Mouse (Mus musculus) thymus, postnatal 10 days (tissue): ENCODE results near the gene Pacrg.

Experiments
- DNase-seq, 2 experiments: peaks; one replicate each; pipeline ENCODE4 v3.0.0; 2021; ENCODE audit warnings: low spot score in 2 of 2

The Pacrg gene

GRCm38 (mm10) chr17:10549825-10550224 is 290.3 kb downstream of the Pacrg start:
- DNase-seq = no peak

- DNase-seq = no peak
Measured at GRCm38 (mm10) chr17:10548969-10549368, 291.1 kb downstream of the Pacrg start.

DNA sequence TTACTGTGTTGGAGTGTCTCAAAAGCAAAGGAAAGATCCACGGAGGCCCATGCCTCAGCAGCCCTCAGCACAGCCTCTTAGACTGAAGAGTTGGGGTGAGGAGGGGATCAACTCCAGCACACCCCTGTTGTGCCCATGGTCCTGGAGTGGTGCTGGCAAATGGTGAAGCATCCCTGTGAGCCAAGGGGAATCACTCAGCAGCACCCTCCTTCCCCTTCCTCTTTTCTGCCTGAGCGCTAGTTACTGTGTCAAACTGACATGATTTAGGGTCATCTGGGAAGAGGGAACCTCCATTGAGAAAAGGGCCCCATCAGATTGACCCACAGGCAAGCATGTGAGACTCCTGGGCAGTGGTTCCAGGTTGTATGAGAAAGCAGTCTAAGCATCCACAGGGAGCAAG is 299.3 kb downstream of the Pacrg start:
- DNase-seq = no peak

DNA sequence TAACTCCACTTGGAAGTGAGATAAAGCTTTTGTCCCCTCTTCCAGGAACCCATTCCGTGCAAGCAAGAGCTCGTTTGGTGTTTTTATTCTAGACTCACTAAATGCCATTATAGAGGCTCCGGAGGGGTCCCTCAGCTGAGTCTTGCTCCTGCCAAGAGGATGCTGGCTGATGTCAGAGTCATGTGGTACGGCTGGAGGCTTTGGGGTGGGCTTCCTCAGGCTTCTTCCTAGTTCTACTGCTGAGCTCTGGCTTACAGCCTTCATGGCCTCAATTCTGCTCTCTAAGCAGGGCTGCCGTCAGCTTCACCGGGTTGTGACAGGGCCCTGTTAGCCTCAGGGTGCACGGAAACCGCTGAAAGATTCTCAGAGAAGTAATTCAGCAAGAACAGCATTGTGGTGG is 305.9 kb downstream of the Pacrg start:
- DNase-seq = no peak

DNA sequence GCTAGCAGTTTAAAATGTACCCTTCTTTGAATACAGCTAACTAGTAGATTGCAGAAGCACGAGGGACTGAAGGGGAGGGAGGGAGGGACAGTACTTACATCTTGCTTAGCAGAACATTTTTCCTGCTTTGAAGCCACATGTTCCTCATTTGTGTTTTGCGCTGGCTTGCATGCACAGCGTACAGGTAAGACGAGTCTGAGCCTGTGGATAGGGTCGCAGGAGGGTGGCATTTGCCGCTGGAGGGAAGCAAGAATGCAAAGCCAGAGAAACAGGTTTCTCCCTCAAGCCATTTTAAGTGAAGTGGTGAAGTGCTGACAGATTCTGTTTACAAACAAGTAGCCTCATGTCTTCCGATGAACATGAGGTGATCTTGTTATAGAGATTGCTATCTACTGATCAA is 306.6 kb downstream of the Pacrg start:
- no peak for DNase-seq

- DNase-seq = peak in 1 of 2 experiments; percentile 4
Measured at GRCm38 (mm10) chr17:10531024-10531423, 309.1 kb downstream of the Pacrg start.

GRCm38 (mm10) chr17:10529329-10529955 is 310.7 kb downstream of the Pacrg start:
- no peak for DNase-seq

DNA sequence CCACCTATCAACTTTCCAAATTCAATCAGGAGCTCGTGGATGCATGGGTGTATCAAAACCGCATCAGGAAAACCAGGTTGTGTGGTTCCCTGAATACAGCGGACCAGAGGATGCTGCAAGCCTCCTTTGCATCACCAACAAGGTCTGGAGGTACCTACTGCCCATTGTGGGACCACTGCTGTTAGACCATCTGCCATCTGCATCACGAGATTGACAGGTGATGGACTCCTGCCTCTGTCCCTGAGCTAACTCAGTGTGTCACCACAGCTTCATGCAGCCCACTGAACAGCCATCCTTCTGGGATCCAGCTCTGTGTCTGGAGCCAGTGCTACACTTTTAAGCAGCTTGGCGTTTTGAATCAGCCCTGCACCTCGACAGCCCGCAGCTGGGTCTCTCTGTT is 318.8 kb downstream of the Pacrg start:
- no peak for DNase-seq

- no peak for DNase-seq
Measured at GRCm38 (mm10) chr17:10519506-10520155, 320.5 kb downstream of the Pacrg start.

DNA sequence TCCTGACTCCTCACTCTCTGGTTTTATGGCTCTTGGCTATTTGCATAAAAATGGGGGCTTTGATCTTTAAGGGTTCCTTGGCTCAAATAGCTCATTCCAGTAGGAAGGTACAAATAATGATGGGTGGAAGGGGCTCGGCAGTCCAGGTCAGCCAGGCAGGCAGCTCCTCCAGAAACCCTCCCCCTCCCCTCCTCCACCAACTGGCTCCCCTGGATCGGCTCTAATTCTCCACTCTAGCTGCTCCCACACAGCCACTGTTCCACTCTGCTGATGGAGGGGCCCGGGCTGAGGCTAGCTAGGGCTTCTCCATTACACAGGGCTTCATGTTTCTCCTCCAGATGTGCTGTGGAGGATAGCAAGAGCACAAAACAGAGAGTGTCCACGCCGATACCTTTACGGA is 325.3 kb downstream of the Pacrg start:
- DNase-seq = no peak

DNA sequence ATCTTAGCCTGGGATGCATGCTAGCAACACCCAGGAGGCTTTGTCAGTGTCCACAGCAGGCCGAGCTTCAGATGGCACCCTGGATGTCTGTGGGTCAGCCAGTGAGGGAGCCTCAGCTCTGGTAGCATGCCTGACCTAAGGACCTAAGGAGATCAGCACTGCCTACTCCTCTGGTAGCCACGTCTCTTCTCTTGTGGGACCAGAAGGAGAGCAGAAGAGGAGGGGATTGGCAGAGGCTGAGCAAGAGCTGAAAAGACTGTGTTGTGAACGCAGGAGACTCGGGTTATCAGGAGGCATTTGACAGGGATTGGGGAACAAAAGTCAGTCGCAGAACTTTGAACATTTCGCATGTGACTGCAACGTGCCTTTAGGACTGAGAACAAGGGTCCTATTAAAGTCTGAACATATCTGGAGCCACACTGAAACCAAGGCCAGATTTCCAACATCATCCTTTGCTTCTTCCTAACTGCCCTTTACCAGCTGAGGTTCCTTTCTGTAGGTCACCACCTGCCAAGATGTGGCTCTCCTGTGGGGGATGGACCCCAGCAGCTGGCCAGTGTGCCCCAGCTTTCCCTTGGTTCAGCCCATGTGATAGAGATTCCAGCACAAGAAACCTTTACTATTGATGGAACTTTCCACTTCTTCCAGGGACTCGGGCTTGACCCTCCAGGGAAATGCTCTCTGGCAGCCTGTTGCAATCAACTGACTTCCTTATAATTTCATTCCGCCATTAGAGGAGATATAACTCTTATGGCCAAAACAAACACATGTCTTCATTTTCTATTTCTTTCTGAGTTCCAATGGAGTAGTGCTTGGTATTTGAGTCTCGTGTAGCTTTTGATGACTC is 329.0 kb downstream of the Pacrg start:
- no peak for DNase-seq

GRCm38 (mm10) chr17:10510467-10510866 is 329.6 kb downstream of the Pacrg start:
- no peak for DNase-seq

- no peak for DNase-seq
Measured at GRCm38 (mm10) chr17:10508088-10508487, 332.0 kb downstream of the Pacrg start.

DNA sequence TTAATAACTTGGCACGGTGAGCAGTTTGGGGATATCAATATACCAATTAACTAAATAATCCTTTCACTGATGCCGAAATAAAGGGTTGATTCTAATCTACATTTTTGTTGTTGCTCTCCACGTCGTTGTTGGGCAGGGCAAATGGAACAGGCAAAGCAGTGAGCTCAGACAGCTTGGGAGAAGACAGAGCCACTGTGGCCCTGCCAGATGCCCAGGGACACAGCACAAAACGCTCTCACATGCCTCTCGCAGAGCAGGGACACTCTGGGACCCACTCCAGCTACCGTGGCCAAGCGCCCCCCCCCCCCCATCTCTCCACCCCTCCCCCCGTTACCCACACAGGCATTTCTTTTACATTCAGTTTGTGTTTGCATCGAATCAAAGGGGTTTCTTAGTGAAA is 332.6 kb downstream of the Pacrg start:
- no peak for DNase-seq

DNA sequence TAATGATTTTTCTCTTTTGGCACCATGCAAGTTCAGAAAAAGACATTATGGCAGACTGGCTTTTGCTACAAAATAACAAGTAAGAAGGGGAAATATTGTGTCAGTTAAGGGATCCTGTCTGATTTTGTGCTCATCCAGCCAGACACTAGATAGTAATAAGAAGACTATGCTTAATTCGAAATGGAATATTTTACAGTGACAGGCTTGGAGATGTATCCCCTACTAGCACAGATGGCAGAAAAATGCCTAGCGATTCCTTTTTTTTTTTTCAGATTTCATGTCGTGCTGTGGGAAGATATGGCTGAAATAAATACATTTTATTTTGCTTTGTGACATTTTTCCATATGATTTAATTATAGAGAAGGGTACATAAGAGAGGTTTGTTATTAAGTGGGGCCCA is 333.2 kb downstream of the Pacrg start:
- DNase-seq = no peak

DNA sequence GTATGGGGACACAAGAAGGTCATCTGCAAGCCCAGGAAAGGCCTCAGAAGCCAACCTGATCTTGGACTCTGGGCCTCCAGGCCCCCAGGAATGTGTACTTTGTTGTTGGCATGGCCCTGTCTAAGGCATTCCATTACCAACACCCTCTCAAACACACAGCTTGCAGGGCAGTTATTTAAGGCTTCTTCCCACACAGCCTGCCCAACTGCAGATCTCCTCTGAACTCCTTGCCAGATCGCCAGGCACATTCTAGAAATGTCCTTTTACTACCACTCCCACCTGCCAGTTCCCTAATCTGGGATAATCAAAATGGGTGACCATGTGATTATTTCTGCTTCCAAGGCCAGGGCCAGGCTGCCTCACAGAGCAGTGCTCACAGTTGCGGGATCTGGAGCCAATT is 338.7 kb downstream of the Pacrg start:
- DNase-seq = no peak

- no peak for DNase-seq
Measured at GRCm38 (mm10) chr17:10500795-10501432, 339.2 kb downstream of the Pacrg start.

- DNase-seq = no peak
Measured at GRCm38 (mm10) chr17:10498935-10499655, 341.0 kb downstream of the Pacrg start.

- DNase-seq = no peak
Measured at GRCm38 (mm10) chr17:10497781-10498420, 342.2 kb downstream of the Pacrg start.

DNA sequence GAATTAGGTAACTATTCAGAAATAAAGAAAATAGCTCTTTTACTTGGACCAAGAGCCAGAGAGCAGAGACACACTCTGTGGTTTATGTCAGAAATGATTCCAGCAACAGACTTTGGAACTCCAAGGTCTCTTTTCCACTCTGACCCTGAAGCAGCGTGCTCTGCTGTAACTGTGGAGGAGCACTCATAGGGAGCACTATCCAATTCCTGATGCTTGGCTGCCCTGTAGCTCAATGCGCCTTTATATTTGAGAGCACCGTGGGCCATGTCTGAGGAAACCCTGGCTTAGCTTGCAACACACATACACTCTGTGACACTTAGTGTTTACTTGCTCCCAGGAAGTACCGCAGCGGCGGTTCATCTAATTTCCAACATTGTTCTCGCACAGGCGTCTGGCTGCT is 344.0 kb downstream of the Pacrg start:
- no peak for DNase-seq

GRCm38 (mm10) chr17:10495588-10495987 is 344.5 kb downstream of the Pacrg start:
- DNase-seq = no peak
